Mouse (Mus musculus) inflammation-experienced regulatory T-cells, adult 6 months (primary cell): Measurements from ENCODE around the gene Morn5. TPM values are rescaled to one million over a fixed set of nuclear protein-coding genes. Genes with fewer than 3 reads are reported as not detected.

Source experiments
- ATAC-seq: one replicate; pipeline ENCODE4 v1.8.0; 2017
- polyA plus RNA-seq, 3 experiments: library from polyadenylated mRNA; unstranded; fragments of 100-300 nt; shearing (Covaris generic); gene quantifications; one replicate each; pipeline ENCODE4 v1.2.1; 2017

The Morn5 gene
- polyA plus RNA-seq, 3 experiments from 2014 or later = not detected

DNA sequence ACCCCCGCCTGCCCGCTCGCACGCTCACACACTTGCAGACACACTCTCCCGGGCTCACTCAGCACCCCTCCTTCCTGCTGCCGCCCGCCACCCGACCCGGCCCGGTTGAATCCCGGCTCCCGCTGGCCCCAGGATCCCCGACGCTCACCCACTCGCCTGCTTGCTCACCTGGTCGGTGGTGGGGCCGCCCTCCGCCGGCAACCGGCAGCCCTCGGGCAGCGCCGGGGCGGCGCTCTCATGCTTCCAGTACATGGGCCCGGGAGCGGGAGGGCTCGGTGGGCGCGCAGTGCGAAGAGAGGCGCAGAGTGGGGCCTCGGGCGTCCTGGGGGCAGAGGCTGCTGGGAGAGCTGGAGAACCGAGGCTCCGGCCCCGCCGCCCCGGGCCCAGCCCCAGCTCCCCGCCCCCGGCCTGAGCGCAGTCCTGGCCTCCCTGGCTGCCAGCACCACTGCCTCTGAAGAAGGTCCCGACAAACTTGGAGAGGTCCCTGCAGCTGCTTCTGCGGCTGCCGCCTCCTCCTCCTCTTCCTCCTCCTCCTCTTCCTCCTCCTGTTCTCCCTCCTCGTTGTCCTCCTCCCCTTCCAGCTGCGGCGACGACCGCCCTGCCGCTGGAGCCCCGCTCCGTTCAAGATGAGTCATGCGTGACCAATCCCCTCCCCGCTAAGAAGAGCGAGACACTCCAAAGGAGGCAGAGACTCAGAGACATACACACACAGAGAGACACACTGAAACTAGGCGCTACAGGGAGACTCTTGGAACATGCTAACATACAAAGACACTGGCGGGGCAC lies 55.9 kb downstream of the Morn5 start, which contains the start of gene Lhx6:
Lhx6 (minus strand) TSS at position 453 of the 786 bp plus-strand sequence.
- ATAC-seq = no peak

DNA sequence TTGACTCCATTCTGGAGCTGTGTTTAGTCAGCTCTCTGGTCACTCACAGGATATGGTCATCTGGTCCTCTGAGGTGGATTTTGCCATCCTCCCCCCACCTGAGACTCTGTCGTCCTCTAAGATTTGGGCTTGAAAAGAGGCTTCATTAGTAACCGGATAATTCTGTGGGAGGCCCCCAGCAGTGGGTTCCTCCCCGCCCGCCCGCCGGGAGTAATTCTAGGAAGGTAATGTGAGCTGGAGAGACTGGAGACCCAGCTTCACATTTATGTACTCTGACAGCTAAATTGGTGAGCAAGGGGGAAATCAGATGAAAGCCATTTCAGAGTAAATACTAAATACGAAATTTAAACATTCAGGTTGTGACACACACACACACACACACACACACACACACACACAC lies 59.4 kb downstream of the Morn5 start:
- no peak for ATAC-seq

DNA sequence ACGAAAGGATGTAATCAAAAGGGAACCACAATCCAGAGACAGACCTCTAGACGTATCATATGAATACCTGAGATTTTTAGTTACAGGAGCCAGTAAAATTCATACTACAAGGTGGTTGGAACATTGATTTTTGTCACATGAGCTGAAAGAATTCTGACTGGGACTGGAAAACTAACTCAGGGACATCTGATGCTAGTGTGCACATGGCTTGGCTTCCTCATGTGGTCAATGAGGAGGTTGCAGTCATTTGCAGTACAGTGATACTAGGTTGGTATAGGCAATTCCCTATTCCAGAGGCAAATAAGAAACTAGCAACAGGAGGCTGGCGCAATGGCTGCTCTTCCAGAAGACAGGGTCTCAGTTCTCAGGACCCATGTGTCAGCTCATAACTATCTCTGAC lies 63.4 kb downstream of the Morn5 start:
- no peak for ATAC-seq

- no peak for ATAC-seq
Measured at GRCm38 (mm10) chr2:36126795-36127429, 77.7 kb downstream of the Morn5 start.

DNA sequence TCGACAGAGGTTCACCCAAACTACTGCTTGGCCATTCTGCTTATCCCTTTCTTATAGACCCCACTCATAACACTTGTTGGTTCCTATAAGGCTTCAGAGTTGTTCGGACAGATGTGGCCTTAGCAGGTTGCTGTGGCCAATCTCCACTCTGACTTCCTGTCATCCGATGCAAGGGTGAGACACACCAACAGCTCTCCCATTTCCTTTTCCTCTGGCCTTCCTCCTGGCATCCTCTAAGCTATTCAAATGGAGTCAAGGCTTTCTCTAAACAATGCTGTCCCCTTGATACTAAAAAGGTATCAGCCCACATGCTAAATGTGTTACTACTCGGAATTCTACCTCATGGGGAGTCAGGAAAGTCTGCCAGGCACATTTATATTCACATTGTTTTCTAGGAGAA lies 78.7 kb downstream of the Morn5 start:
- no peak for ATAC-seq

DNA sequence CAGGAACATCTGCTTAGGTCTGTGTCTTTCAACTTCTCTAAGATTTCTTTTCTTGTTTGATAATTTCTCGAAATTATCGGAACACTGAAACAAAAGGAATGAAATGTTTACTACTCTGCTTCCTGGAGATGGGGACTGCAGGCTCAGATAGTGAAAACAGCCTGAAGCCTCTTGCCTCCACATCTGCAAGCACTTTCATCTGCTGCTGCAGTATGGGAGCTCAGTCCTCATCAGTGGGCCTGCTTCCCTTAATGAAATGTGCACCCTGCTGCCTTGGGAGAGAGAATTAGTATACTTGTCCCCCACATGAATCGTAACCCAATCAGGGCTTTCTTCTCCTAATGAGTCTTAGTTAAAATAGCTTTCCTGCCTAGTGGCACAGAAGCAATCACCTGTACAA lies 79.8 kb downstream of the Morn5 start:
- ATAC-seq = no peak

Other genes starting within 250 kb of the Morn5 start
- gene Ttll11, start 69.5 kb upstream of the Morn5 start, polyA plus RNA-seq = not detected
- gene Ndufa8, start 52 bp upstream of the Morn5 start, polyA plus RNA-seq = 100 to 1,000 TPM; 164 to 233 (median 170) TPM
- gene Lhx6, start 56.0 kb downstream of the Morn5 start, polyA plus RNA-seq = not detected
- 10 to 100 TPM; 12.7 to 19.7 (median 15.2) TPM for gene Mrrf, start 86.9 kb downstream of the Morn5 start, polyA plus RNA-seq
- gene Rbm18, start 87.3 kb downstream of the Morn5 start, polyA plus RNA-seq = 10 to 100 TPM; 45.5 to 59.4 (median 55.0) TPM
- gene Ptgs1, start 181.0 kb downstream of the Morn5 start, polyA plus RNA-seq = 1 to 10 TPM in 1 of 3 experiments, under 1 TPM in 2; 0.44 to 2.9 (median 0.69) TPM